Mouse (Mus musculus) thymus, adult 18-20 months (tissue): ENCODE measurements around the gene Prr11.
"Not testable (repeated sequence)": the region's sequence is repeated elsewhere in the genome, so short reads cannot be mapped to it uniquely, and the experiment has no call there.

Experiments used
- DNase-seq, 2 experiments: peaks; one replicate each; pipeline ENCODE4 v3.0.0; 2022; ENCODE audit warnings: mixed read lengths in 2 of 2

Prr11 gene

GRCm38 (mm10) chr11:87108409-87108754 lies at the start of gene Prr11:
Gene Prr11, minus strand, starts transcription at chr11:87108708.
- no peak for DNase-seq

GRCm38 (mm10) chr11:87158012-87158411 lies 49.5 kb upstream of the Prr11 start:
- no peak for DNase-seq

GRCm38 (mm10) chr11:87136233-87136632 lies 27.7 kb upstream of the Prr11 start:
- DNase-seq: no peak

GRCm38 (mm10) chr11:87126824-87127816 lies 18.6 kb upstream of the Prr11 start, which contains the start of gene Trim37:
Gene Trim37, plus strand, starts transcription at chr11:87127077.
- DNase-seq: peak; percentile 73 to 83

- no peak for DNase-seq
Measured at GRCm38 (mm10) chr11:87126281-87126823, 17.8 kb upstream of the Prr11 start.

- no peak for DNase-seq
Measured at GRCm38 (mm10) chr11:87125562-87125961, 17.1 kb upstream of the Prr11 start.

- no peak for DNase-seq
Measured at GRCm38 (mm10) chr11:87121864-87122263, 13.4 kb upstream of the Prr11 start.

- no peak for DNase-seq
Measured at GRCm38 (mm10) chr11:87110172-87110909, 1.8 kb upstream of the Prr11 start.

GRCm38 (mm10) chr11:87109519-87110171 lies 1.1 kb upstream of the Prr11 start:
- peak in 1 of 2 experiments; percentile 14 for DNase-seq

GRCm38 (mm10) chr11:87108755-87109518 lies 429 bp upstream of the Prr11 start, which contains the start of gene Ska2:
Gene Ska2, plus strand, starts transcription at chr11:87109234.
- peak; percentile 97 to 99 for DNase-seq

- DNase-seq: no peak
Measured at GRCm38 (mm10) chr11:87087142-87087541, 21.4 kb downstream of the Prr11 start.

- peak; percentile 62 to 73 for DNase-seq
Measured at GRCm38 (mm10) chr11:87086290-87086984, 22.1 kb downstream of the Prr11 start, which contains the start of gene Smg8. Gene Smg8, minus strand, starts transcription at chr11:87086774.

GRCm38 (mm10) chr11:87085461-87085860 lies 23.0 kb downstream of the Prr11 start:
- DNase-seq: no peak

- no peak for DNase-seq
Measured at GRCm38 (mm10) chr11:87083712-87084111, 24.8 kb downstream of the Prr11 start.

- peak; percentile 91 for DNase-seq
Measured at GRCm38 (mm10) chr11:87073866-87074440, 34.6 kb downstream of the Prr11 start, which contains the start of gene Gdpd1. Gene Gdpd1, minus strand, starts transcription at chr11:87074062.

GRCm38 (mm10) chr11:87073343-87073865 lies 35.1 kb downstream of the Prr11 start:
- DNase-seq: peak; percentile 23 to 40

- DNase-seq: no peak
Measured at GRCm38 (mm10) chr11:87062087-87062486, 46.4 kb downstream of the Prr11 start.

GRCm38 (mm10) chr11:87060410-87060809 lies 48.1 kb downstream of the Prr11 start:
- no peak for DNase-seq

GRCm38 (mm10) chr11:87056286-87056685 lies 52.2 kb downstream of the Prr11 start:
- DNase-seq: no peak

GRCm38 (mm10) chr11:87048900-87049299 lies 59.6 kb downstream of the Prr11 start:
- DNase-seq: not testable (repeated sequence)
